Mouse (Mus musculus) right cerebral cortex, adult 2 months (tissue): ENCODE results near the gene Adprh.

ENCODE experiments used
- DNase-seq, 2 experiments: peaks; one replicate each; pipeline ENCODE4 v3.0.0; 2021 to 2022; ENCODE audit warnings: low spot score in 2 of 2

Gene Adprh

DNA sequence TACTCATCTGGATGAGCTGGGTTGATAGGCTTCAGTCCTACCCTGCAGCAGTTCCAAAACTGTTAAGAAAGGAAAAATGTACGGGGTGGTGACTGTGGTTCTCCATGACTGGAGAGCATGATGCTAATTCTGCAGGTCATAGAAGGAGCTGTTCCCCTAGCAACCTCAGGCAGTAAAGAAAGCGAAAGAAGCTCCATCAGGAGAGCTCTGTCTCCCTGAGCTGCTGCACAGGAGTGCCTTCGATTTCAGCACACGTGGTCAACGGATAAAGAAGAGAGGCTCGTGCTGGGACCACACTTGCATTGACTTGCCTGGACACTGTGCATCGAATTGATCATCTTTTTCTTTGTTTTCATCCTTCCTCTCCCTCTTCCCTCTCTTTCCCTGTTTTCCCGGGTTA lies 10.3 kb downstream of the Adprh start:
- no peak for DNase-seq

DNA sequence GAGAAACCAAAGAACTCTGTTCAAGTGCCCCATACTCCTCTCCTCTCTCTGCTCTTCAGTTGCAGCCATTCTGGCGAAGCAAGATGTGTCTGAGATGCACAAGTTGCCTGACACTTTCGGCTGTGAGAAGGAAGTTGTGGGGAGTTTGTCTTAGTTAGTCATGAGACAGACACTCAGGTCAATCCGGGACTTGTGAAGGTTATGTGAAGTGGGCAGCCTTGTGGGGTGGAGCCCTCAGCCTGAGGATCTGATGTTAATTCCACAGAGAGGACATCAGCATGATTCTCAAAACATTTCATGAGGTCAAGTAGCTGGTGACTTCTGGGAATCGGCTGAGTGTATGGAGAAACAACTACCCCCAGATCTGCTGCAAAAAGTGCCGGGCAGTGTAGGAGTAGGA lies 10.9 kb downstream of the Adprh start:
- no peak for DNase-seq

DNA sequence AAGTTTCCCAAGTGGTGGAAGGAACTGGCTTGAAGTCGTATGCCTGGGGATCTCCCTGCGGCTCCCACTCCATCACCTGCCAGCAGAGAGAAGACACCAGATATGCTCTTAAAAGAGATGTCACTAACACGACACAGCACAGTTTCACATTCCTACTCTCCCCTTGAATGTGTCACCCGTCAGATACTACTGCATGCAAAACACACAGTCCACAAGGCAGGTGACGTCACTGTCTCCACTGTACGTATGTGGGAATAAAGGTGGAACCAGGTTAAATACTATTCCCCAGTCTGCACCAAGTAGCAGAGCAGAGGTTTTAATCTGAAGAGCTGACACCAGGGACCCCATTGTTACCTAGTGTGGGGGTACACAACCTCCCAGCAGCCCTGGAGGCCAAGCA lies 12.1 kb downstream of the Adprh start:
- DNase-seq = no peak

DNA sequence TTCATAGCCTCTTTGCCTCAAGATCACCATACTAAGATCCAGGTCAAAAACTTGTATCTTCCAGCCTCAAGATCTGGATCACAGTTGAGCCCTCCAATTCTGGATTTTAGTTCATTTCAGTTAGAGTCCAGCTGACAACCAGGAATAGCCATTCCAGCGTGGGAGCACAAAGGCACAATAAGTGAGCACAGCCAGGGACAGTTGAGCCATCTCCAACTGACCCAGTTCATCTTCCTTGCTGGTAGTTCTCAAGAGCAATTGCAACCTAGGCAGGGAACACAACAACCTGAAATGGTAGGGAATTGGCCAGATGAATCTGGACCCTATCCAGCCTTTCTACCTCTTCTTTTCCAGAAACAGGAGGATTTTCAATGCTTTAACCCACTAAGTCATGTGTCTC lies 13.3 kb downstream of the Adprh start:
- no peak for DNase-seq

DNA sequence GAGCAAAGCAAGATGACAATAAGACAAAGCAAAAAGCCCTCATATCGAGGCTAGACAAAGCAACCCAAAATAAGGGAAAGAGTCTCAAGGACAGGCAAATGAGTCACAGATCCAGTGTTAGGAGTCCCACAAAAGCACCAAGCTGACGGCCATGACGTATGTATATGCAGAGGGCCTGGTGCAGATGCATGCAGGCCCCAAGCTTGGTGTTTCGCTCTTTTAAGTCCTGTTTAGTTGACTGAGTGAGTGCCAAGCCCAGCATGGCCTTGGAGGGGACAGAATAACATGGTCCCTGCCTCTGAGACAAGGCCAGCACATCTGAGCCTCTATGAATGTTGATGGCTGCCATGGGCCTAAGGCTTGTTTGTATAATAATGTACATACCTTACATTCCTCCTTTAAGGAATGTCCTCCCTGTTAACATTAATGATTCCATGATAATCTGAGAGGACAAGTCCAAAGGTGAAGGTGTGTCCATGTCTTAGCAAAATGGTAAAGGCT lies 18.2 kb downstream of the Adprh start:
- no peak for DNase-seq

DNA sequence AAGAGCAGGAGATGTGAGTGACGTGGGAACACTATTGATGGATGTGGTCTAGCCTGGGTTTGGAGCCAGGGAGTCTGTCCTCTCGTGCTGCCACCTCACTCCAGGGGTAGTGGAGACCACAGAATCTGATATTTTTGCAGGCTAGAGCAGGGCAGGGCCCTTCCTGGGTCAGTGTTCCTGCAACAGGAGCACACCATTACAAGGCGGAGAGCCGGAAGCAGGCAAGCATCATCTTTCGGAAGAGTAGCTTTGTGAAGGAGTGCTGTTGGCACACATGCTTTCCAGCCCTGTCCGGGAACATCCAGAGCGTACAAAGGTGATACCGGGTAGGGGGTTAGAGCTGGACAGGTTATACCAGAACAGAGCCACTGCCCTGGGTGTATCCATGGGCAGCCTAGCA lies 19.0 kb downstream of the Adprh start:
- DNase-seq = no peak

DNA sequence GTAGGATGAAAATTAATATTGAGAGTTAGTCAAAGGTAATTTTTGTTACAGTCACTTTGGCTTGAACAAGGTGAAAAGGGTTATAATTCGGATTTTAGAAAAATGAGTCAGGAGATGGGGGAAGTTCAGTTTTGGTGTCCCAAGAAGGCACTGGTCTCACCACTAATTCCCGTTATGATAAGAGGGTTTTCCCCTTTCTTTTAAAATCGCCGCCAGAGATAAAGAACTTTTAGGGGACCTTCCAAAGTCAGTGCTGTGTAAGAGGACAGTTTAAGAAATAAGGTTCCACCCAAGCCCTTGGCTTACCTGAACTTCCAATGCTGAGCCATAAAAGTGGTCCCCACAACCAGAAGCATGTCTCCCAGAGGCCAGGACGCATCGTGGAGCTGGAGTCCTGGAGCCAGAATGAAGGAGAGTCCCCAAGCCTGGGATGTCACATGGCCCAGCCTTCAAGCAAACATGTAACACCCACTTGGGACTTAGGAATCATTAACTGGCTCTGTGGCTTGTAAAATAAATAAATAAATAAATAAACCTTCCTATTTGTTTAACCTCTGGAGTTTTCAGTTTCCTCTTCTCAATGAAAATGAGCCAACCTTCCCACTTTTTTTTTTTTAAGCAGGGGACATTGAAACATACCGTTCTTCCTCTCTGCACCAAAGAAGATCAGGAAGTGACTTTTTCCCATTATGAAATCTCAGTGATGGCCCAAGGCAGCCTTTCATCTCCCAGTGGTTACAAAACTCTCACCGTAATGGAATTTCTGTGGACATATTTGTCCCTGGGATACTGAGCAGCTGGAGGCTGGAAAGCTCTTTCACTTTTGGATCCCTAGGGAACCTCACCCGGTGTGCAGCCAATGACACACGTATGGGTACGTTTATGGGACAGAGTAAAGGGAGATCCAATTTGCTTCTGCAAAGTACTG lies 19.7 kb downstream of the Adprh start, which contains the start of gene Pla1a:
Gene Pla1a, minus strand, starts transcription at position 648 of the 928 bp plus-strand sequence.
- DNase-seq = no peak

DNA sequence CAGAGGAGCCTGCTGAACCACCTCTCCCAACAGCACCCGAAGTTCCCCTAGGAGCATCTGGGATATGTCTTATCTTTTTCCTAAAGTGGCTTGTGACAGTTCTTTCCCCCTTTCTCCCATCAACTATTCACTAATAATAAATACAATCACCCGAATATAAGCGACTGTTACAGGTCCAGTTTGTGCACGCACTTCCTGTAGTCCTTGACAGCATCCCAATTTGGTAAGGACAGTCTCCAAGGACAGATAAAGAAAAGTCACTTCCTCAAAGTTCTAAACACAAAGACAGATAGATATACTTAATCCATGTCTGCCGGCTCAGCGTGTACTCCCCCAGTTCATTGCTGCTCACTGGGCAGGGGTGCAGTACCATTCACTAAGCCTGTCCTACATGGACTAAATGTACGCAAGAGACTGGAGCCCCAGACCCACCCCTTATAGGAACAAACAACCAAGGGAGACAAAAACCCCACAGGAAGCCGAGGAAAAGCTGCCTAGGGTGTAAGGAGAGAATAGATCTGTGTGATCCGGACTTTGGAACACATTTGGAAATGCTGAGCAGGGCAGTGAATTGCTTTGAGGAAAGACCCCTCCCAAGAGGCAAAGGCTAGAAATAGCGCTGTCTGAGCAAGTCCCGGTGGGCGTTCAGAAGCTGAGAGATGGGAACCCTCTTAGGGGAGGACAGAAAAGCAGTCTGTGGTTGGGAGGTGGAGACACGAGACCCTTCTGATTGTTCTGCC lies 20.9 kb downstream of the Adprh start:
- no peak for DNase-seq

DNA sequence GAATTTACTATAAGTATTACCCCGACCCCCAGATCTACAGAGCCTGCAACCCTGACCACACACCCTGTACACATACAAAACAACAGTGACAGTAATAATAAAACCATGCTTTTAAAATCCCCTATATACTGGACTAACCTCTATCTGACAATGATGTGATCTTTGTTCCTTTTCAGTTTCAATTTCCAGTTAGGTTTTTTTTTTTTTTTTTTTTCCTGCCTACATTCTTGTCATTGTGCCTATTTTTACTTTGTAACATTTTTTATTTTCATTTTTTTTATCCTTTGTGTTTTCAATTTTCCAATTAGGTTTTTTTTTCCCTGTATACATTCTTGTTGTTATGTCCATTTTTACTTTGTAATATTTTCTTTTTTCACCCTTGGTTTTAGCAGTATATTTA lies 26.7 kb downstream of the Adprh start:
- DNase-seq = no peak

DNA sequence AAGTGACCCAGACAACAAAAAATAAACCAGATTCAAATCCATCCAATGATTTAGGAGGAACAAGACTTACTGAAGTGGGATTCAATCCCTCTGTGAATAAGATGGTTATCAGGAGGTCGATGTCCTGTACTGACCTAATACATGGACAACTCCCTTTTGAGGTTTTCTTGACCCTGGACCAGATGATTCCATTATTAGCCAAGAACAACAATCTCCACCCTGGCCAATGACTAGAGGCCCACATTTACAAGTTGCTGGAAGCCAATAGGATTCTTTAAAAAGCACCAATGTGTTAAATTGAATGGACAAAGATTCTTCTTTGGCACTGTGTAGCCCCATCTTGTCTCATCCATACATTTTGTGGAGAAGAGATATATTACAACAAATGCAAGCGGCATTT lies 27.1 kb downstream of the Adprh start:
- DNase-seq = no peak

DNA sequence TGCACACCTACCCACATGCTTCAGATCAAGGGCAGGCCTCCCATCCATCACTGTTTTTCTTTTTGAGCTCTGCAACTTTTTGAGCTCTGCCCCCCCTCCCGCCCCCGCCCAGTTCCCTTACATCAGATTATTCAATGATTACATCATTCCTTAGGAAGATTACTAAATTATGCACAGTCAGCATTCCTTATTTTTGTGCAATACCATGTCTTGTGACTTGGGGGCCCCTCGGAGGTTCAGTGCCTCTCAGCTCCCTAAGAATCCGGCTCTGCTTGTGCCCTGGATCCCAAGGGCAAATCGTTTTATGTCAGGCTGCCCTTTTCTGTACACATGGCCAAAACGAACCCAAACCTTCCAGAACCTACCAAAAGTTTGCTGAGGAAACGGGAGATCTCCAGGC lies 37.5 kb downstream of the Adprh start:
- no peak for DNase-seq

DNA sequence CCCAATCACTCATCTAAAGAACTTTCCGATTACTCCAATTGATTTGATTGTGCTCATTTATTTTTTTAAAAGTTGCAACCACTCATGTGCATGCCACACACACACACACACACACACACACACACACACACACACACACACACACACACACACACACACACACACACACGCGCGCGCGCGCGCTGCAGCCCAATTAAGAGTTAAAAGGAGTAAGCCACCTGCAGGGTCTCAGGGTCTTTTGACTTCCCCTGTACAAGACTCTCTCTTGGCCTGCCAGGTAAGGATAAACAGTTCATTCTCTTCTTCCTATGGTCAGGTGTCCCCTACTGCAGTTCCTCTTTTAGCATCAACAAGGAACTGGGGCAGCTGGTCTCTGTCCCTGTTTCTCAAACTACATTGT lies 44.1 kb downstream of the Adprh start:
- no peak for DNase-seq

DNA sequence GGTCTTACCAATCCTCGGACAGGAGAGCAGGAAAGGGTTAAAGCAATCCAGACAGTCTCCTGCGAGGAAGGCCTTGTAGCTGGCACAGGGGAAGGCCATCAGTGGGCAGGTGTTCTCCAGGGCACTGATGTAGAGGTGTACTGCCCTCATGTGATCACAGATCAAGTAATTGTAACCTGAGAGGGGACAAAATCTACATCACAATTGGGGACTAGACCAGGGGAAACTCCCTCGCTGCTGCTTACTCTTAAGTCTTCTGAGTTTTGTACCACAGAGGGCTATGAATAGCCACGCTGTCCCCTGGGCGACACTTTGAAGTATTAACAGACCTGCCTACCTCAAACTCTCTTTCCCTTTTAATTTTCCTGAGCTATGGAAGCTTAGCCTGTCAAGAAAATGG lies 44.9 kb downstream of the Adprh start:
- no peak for DNase-seq

DNA sequence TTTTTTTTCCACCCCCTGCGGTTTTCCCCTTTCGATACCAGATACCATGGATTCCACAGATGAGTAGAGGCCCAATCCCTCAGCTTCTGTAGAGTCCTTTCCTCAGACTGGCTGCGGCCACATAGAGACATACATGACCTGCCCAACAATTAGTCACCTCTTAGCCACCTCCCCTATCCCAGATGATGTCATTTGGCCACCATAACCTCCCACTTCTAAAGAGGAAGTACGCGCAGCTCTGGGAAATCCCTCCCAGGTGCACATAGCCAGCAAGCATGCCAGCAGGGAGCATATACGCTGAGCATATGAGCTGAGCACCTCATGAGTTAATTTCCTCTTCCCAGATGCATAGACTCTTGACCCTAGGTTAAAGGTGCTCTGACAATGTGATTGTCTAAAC lies 45.8 kb downstream of the Adprh start:
- DNase-seq = no peak

DNA sequence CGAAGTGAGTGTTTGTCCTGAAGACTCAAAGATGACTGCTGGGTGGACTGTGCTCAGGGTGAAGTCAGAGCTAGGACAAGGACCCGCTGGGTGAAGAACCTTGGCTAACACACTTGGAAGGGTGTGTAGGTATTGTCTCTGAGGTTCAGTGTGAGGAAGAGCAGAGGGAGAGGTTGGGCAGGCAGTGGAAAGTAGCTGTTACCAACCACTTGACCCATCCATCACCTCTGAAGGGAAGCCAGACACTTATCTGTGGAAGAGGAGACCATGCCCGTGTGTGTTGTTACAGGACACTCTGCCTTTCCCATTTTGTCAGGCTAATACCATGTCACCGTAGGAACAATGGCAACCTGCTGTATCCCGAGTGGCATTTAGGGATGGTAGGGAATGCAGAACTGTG lies 46.2 kb downstream of the Adprh start:
- DNase-seq = no peak

DNA sequence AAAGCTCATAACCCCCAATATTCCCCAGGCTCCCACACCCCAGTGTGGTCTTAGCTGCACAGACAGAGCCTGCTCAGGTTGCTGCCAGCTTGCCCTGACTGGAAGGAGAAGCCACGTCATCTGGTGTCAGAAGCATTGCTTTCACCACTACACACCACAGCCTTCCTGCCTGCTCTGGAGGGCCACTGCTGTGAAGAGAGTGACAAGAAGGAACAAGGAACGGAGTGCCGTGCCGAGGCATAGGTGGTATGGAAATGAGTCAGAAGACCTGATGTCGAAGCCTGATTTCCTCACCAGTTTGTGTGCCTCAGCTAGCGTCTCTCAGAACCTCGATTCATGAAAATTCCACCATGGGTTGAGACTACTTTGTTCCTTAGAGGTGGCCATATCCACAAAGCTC lies 48.9 kb downstream of the Adprh start:
- no peak for DNase-seq

DNA sequence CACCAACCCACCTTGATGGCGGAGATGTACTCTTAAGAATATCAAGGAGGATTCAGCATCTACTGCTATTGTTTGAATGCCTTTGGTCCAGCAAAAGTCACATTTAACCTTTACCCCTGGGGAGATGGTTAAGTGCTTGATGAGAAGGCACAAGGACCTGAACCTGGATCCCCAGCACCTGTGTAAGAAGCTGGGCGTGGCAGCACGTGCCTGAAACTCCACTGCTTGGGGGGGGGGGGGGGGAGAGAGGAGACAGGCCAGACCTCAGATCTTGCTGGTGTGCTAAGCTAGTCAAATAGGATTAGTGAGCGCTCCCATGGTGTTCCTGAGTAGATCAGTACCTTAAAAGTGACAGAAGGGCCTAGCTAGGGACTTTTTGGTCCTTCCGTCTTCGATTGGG lies 51.0 kb downstream of the Adprh start:
- DNase-seq = no peak

DNA sequence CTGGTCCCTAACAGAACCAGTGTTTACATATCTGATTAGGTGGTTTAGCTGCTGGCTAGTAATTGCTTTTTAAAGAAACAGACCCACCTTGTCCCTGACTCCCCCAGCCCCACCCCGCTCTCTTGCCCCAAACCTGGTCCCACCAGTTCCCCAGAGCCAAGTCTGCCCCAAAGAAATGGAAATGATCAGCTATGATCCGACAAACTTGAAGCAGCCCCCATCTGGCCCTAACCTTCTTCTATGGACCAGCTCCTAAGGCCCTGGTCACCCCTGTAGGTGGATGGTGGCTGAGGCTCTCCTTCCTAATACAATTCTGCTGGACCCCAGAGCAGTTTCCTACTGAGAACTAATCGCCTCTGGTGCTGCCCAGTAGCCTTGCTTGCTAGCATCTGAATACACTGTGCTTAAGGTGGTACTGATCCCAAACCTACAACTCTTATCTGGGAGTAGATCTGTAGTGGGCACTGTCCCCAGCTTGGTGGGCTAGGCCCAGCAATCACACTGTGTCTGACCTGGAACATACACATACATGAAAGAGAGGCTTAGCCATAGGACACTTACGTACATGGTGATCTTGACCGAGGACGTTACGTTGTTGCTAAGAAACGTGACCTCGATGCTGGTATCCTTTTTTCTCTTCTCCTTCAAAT lies 52.1 kb downstream of the Adprh start:
- DNase-seq = no peak

DNA sequence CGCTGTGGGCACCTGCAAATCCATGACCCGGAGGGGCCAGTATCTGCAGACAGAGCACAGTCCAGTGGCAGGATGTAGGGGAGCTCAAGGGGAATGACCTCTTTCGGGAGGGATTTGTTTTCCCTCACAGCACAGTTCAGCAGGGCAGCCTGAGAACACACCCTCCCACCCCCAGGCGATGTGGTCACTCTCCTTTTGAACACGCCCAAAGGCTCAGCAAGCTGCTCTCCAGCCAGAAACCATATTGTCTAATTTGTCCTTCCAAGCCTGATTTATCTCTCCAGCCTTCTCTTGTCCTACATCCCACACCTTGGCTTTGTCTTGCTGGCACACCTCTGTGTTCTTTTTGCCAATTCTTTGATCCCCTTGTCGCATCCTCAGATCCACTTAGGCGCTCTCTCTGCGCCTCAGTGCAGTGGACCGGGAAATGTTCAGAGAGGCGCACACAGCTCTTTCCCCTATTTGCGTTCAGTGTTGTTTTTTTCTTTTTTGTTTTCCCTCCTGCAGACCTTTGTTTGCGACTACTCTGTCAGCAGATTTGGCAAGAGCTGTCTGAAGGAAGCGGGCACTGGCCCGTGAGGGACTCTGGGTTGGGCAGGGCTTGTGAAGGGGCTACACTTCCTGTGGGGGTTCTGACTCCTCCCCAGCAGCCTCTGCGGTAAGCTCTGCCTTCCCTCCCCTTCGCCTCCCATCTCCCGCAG lies 52.8 kb downstream of the Adprh start:
- peak; percentile 14 to 30 for DNase-seq

DNA sequence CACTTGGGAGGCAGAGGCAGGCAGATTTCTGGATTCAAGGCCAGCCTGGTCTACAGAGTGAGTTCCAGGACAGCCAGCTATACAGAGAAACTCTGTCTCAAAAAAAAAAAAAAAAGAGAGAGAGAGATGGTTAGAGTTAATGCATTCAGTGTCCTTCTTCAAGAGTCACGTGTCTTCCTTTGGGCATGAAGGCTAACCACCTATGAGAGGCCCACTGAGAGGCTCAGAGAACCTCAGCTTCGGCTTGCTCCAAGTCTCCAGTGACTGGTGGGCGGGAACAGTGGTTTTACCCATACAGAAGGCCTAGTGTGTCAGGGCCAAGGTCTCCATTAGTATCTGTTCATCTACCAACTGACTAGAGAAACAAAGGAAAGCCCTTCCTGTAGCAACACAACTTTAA lies 53.4 kb downstream of the Adprh start:
- no peak for DNase-seq

DNA sequence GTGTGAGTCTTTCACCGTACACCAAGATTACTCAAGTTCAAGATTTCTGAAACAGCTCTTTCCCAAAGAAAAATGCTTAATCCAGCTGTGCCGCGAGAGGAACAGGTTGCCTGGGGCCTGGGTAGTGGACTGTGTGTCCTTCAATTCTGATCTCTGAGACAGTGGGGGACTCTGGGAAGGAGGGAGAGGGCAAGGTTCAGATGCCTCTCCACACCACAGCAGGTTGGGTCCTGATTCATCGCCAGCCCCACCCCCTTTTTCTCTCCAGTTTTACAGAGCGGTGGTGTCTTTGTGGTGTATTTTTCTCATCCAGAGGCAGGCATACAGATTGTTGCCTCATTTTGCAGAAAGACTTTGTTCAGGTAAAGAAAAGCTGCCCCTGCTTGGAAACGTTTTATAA lies 54.2 kb downstream of the Adprh start:
- DNase-seq = no peak

DNA sequence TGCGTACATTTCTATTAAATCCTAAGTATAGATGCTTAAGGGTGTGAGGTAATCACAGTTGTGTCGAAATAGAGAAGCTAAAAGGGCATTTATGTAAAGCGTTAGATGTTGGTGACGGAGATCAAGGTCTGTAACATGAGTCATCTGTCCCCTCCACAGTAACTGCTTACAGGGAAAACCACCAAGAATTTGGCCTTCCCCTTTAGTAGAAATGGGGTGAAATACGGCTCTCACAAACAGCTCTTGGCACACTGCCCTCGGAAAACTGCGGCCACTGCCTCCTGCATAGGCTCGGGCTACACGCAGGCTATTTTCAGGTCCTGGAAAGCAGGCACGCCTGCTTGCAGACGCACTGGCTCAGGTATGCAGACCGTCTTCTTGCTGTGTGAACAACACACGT lies 56.3 kb downstream of the Adprh start:
- DNase-seq = no peak
